Mouse (Mus musculus): ENCODE data around the gene Rbm19. TPM values are rescaled to one million over a fixed set of nuclear protein-coding genes. Genes with fewer than 3 reads are reported as not detected.

Rbm19 gene
- polyA plus RNA-seq, 1 experiment from 2014 or later: 17.7 TPM

DNA sequence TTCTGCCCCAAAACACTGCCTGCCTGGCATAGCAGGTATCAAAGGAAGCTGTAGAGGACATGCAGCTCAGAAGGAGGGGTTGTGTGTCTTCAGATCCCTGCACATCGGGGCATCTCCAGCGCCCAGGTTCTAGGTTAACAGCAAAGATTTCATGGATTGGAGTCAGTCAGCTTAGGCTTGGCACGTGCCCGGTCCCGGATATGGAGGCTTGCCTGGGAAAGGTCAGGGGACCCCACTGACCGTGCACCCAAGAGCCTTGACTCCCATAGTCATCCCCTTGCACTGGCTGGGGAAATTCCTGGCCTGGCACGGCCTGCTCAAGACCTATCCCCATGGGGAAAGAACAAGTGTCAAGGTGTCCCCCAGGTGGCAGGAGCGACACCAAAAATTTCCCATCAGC is 59.0 kb downstream of the Rbm19 start:
- ATAC-seq (replicated peaks; ENCODE audit: low FRiP score, low read depth): no peak
- Histone ChIP-seq H3K27ac (no peak overlapping the region), H3K4me2 (ENCODE audit: low read length) (no peak overlapping the region), H3K36me3 (ENCODE audit: insufficient read depth, low read length) (peaks cover 5% of the 10 kb centered on the region; the same call in 1 of the 2 replicates), H3K4me1 (replicated peaks; ENCODE audit: insufficient read depth, low read length) (no peaks in the 10 kb centered on the region), H3K9ac (ENCODE audit: low read depth, low read length) (no peak overlapping the region), H3K4me3 (replicated peaks; ENCODE audit: low read depth, low read length) (no peak overlapping the region), H3K27me3 (ENCODE audit: insufficient read depth, low read length) (no peaks in the 10 kb centered on the region), H3K9me3 (replicated peaks; ENCODE audit: low read length) (no peaks in the 10 kb centered on the region)
- WGBS: 93% methylated on average over 8 of the region's 8 CpGs
- no peak for DNase-seq (ENCODE audit: low spot score)
- no peak for TF ChIP-seq CTCF (IDR thresholded peaks at IDR 0.05; ENCODE audit: low read depth)

DNA sequence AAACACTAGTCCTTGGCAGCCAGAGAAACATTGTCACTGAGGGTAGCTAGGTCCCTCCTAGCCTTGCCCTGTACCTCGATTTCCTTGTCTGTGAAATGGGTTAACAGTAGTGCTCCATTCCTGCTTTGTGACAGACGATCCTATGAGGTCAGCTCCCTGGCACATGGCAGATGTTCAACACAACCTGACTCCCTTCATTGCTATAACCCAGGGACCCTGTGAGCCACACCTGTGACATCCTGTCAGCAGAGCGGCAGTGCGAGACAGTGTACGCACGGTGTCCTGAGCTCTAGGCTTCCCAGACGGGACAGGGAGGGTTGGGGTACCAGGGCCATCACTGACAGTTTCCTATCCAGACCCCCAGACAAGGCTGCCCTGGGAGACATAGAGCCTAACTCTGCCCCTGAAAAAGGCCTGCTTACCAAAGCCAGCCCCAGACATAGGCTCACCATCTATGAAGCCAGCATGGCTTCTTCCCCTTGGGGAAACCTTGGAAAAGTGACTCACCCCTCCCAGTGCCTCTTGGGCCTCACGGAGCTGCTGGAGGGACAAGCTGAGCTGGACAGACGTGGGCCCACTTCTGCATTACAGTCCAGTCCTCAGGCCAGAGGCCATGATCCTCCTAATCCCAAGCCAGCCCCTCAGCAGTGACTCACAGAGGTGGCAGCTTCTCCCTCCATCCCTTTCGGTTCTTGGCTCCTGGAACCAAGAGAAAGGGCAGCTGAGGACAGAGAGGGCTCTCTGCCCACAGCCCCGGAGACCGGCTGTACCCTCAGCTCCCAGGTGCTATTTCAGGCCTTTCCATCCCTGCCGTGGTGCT is 60.2 kb downstream of the Rbm19 start:
- no peaks in the 10 kb centered on the region for H3K27me3 ChIP-seq (ENCODE audit: insufficient read depth, low read length)
- WGBS: 90% methylated on average over 13 of the region's 13 CpGs
- no peak overlapping the region for H3K4me3 ChIP-seq (replicated peaks; ENCODE audit: low read depth, low read length)
- no peak for ATAC-seq (replicated peaks; ENCODE audit: low FRiP score, low read depth)
- no peak for DNase-seq (ENCODE audit: low spot score)
- H3K36me3 ChIP-seq (ENCODE audit: insufficient read depth, low read length): peaks cover 5% of the 10 kb centered on the region; the same call in 1 of the 2 replicates
- no peak for TF ChIP-seq CTCF (IDR thresholded peaks at IDR 0.05; ENCODE audit: low read depth)
- H3K9ac ChIP-seq (ENCODE audit: low read depth, low read length): no peak overlapping the region
- H3K4me2 ChIP-seq (ENCODE audit: low read length): no peak overlapping the region
- 0 out of 2 replicates have a peak, but pooled peaks cover 3% of the 10 kb centered on the region for H3K9me3 ChIP-seq (replicated peaks; ENCODE audit: low read length)
- no peaks in the 10 kb centered on the region for H3K4me1 ChIP-seq (replicated peaks; ENCODE audit: insufficient read depth, low read length)
- no peak overlapping the region for H3K27ac ChIP-seq

DNA sequence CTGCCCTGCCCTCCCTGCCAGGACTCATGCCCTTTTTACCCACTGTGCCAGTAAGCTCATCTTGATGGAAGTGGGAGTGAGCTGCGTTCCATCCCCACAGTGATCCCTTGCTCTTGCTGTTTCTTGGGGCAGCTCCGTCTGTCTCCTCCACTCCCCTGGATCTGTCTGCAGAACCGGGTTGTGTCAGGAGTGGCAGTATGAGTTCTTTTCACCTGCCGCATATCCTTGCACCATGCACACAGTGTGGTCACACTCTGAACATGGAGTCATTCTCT is 60.7 kb downstream of the Rbm19 start:
- 93% methylated on average over 4 of the region's 4 CpGs for WGBS
- Histone ChIP-seq H3K4me2 (ENCODE audit: low read length) (no peak overlapping the region), H3K9me3 (replicated peaks; ENCODE audit: low read length) (0 out of 2 replicates have a peak, but pooled peaks cover 3% of the 10 kb centered on the region), H3K4me3 (replicated peaks; ENCODE audit: low read depth, low read length) (no peak overlapping the region), H3K4me1 (replicated peaks; ENCODE audit: insufficient read depth, low read length) (no peaks in the 10 kb centered on the region), H3K27me3 (ENCODE audit: insufficient read depth, low read length) (no peaks in the 10 kb centered on the region), H3K27ac (no peak overlapping the region), H3K36me3 (ENCODE audit: insufficient read depth, low read length) (peaks cover 5% of the 10 kb centered on the region; the same call in 1 of the 2 replicates), H3K9ac (ENCODE audit: low read depth, low read length) (no peak overlapping the region)
- no peak for ATAC-seq (replicated peaks; ENCODE audit: low FRiP score, low read depth)
- no peak for DNase-seq (ENCODE audit: low spot score)
- TF ChIP-seq CTCF (IDR thresholded peaks at IDR 0.05; ENCODE audit: low read depth): no peak

DNA sequence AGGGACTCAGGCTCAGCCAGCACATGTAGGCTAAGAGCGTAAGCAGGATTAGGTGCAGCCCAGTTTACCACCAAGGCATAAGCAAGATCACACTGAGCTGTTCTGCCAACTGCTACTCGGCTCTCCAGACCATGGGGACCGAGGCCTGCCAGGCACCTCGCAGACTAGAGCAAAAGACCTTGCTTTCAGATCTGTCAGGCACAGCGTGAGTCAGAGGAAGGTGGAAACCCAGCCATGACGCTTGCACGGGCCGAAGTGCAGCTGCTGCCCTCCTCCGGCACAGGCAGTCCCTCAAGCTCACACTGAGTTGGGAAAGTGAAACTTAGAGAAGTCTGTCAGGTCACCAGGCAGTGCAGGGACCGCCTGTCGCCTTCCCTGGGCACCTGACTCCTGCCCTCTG is 63.8 kb downstream of the Rbm19 start:
- WGBS: 95% methylated on average over 11 of the region's 11 CpGs
- ATAC-seq (replicated peaks; ENCODE audit: low FRiP score, low read depth) (no peak), DNase-seq (ENCODE audit: low spot score) (no peak)
- Histone ChIP-seq H3K4me3 (replicated peaks; ENCODE audit: low read depth, low read length) (no peak overlapping the region), H3K9me3 (replicated peaks; ENCODE audit: low read length) (0 out of 2 replicates have a peak, but pooled peaks cover 3% of the 10 kb centered on the region), H3K27me3 (ENCODE audit: insufficient read depth, low read length) (no peaks in the 10 kb centered on the region), H3K36me3 (ENCODE audit: insufficient read depth, low read length) (peaks cover 5% of the 10 kb centered on the region; the same call in 1 of the 2 replicates), H3K27ac (no peak overlapping the region), H3K4me1 (replicated peaks; ENCODE audit: insufficient read depth, low read length) (no peaks in the 10 kb centered on the region; the same call in 1 of the 2 replicates), H3K4me2 (ENCODE audit: low read length) (no peak overlapping the region), H3K9ac (ENCODE audit: low read depth, low read length) (no peak overlapping the region)
- TF ChIP-seq CTCF (IDR thresholded peaks at IDR 0.05; ENCODE audit: low read depth): no peak

DNA sequence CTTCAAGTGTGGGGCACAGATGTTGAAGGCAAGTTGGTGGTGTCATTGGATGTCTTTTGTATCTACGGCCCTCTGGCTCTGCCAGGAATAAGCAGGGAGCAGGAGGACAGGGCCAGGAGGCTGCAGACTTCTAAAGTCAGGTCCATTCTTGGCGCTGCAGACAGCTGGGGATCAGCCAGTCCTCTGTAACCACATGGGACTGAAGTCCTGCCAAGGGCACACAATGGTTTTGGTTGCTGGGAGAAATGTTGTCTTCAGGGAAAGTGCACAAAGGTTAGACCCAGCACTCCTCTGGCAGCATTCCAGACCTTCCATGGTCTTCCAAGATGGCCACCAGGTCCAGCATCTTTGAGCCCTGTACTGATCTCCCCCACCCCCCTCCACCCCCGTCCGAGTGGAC is 65.1 kb downstream of the Rbm19 start:
- H3K9ac ChIP-seq (ENCODE audit: low read depth, low read length): no peak overlapping the region
- H3K4me2 ChIP-seq (ENCODE audit: low read length): no peak overlapping the region
- no peak for TF ChIP-seq CTCF (IDR thresholded peaks at IDR 0.05; ENCODE audit: low read depth)
- WGBS: 93% methylated on average over 4 of the region's 4 CpGs
- H3K4me3 ChIP-seq (replicated peaks; ENCODE audit: low read depth, low read length): no peak overlapping the region
- no peak overlapping the region for H3K27ac ChIP-seq
- no peaks in the 10 kb centered on the region; the same call in 1 of the 2 replicates for H3K4me1 ChIP-seq (replicated peaks; ENCODE audit: insufficient read depth, low read length)
- peaks cover 5% of the 10 kb centered on the region; the same call in 1 of the 2 replicates for H3K36me3 ChIP-seq (ENCODE audit: insufficient read depth, low read length)
- no peaks in the 10 kb centered on the region for H3K27me3 ChIP-seq (ENCODE audit: insufficient read depth, low read length)
- H3K9me3 ChIP-seq (replicated peaks; ENCODE audit: low read length): 0 out of 2 replicates have a peak, but pooled peaks cover 3% of the 10 kb centered on the region
- no peak for ATAC-seq (replicated peaks; ENCODE audit: low FRiP score, low read depth)
- no peak for DNase-seq (ENCODE audit: low spot score)

DNA sequence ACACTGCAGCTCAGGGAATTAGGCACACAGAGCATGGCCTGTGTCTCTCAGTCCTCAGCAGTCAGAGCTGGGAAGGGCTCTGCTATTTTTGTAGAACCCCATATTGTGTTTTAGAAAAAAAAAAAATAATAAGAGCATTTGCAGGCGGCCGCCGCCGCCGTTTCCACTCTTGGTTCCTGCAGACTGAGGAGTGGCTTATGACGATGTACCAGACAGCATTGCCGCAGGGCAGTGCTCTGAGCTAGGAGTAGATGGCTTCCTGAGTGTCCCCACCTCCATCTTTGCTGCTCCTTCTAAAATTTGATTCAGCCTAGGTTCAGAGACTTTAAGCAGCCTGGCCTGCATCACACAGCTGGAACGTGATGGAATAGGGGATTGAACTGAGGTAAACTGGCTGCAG is 67.1 kb downstream of the Rbm19 start:
- Histone ChIP-seq H3K4me2 (ENCODE audit: low read length) (no peak overlapping the region), H3K27ac (0 out of 2 replicates have a peak overlapping the region, but pooled peaks have one; percentile 25), H3K9ac (ENCODE audit: low read depth, low read length) (no peak overlapping the region), H3K9me3 (replicated peaks; ENCODE audit: low read length) (0 out of 2 replicates have a peak, but pooled peaks cover 3% of the 10 kb centered on the region), H3K27me3 (ENCODE audit: insufficient read depth, low read length) (no peaks in the 10 kb centered on the region), H3K4me1 (replicated peaks; ENCODE audit: insufficient read depth, low read length) (no peaks in the 10 kb centered on the region; the same call in 1 of the 2 replicates), H3K36me3 (ENCODE audit: insufficient read depth, low read length) (no peaks in the 10 kb centered on the region), H3K4me3 (replicated peaks; ENCODE audit: low read depth, low read length) (no peak overlapping the region)
- ATAC-seq (replicated peaks; ENCODE audit: low FRiP score, low read depth) (no peak), DNase-seq (ENCODE audit: low spot score) (no peak)
- 71% methylated on average over 8 of the region's 8 CpGs for WGBS
- no peak for TF ChIP-seq CTCF (IDR thresholded peaks at IDR 0.05; ENCODE audit: low read depth)
